Mouse (Mus musculus): ENCODE measurements at regions not wholly inside any gene's neighbourhood (a gene's known extent, or its start where the extent isn't known, plus 50 kb on each side); places are given as distances from the start of the nearest gene placed in this dataset.

DNA sequence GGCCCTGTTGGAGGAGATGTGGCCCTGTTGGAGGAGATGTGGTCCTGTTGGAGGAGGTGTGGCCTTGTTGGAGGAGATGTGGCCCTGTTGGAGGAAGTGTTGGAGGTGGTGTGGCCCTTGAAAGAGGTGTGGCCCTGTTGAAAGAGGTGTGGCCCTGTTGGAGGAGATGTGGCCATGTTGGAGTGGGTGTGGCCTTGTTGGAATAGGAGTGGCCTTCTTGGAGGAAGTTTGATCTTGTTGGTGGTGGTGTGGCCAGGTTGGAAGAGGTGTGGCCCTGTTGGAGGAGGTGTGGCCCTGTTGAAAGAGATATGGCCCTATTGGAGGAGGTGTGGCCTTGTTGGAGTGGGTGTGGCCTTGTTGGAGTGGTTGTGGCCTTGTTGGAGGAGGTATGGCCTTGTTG, 220.3 kb downstream of the Cryba4 start:
- DNase-seq = no peak

DNA sequence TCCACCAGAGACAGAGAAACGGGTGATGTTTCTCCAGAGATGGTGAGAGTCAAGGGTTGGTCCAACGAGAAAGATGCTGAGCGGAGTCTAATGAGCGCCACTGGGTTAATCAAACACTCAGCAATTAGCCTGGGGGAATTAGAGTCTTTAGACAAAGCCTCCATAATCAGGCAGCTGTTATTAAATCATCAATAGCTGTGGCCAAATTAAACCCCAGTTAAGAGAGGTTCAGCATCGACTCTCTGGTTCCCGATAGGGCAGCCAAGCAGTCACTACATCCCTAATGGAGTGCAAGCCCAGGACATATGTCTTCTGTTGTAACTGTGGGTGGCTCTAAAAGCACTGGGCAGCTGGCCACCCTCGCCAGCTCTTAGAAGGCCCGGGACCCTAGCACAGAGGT, 216.9 kb downstream of the Cryba4 start:
- DNase-seq = no peak

DNA sequence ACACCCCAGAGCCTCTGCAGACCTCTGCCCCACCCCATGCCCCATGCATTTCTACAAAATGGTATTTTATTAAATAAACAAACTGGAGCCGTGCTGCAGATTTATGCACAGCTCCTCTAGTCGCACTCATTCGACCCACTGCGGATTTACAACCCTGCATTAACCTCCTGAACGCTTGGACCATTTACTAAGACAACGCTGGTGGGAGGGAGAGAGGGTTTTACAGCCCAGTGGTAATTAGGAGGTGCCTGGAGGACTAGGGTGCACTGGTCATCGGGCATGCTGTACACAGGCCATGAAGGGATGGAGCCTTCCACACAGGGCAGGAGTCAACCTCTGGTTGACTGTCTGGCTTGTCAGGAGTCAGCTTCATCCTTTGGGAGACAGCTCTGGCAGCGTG, 215.2 kb downstream of the Cryba4 start:
- DNase-seq = no peak

DNA sequence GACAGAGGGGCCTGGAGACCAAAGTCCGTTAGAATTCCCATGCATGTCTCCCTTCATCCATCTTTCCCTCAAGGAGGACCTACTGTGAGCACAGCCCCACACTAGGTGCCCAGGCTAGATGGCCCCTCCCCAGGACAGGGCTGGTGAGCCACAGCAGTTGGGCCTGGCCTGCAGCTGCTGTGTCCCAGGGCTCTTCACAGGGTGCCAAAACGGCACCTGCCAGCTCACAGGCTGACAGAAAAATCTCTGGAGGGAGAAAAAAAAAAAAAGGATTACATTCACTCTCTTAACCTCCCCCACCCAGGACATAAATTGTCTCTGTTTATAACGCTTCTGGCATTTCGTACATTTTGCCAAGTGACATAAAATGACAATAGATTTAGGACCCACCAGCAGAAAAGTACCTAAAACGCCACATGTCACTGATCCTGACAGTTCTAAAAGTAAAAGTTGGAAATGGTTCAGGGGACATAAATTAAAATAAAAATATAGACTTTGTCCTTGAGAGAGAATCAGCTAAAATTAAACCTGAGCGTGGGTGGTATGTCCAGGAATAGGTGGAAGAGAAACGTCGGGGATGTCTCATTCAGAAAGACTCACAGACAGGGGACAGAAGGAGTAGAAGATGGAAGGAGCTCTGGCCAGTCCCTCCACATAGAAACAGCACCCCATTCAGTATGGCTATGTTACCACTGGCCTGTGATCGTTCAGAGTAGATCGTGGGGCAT, 212.5 kb downstream of the Cryba4 start:
- no peak for DNase-seq

DNA sequence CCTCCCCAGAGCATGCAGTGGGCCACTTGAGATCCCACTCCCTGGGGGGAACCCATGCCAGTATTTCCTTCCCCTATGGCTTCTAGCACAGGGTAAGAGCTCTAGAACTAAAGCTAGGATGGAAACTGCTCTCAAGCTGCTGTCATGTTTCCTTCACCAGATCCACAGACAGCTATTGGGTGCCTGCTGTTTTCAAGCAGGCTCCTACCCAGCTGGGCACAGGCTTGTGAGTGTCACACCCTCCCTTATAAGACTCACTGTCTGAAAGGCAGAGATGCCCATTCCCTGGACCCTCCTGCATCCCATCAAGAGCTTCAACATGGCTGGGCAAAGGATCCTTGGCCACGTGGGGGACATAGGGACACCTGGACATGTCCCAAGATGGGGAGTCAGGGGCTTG, 211.6 kb downstream of the Cryba4 start:
- no peak for DNase-seq

DNA sequence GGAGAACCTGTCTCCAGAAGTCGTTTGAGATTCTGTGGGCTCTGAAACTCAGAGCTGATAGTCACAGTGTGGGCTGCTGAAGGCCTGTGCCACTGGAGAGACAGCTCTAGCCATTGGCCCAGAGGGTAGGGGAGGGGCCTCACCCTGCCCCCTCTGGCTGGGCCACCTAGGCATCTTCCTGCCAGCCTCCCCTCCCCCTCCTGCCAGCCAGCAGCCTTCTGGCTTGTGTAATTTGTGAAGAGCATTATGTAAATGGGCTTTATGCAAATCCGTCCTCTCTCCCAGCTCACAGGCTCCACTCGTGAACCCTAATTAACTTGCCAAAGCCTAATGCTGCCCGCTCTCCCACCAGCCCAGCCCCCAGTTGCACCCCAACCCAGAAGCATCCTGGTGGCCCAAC, 211.0 kb downstream of the Cryba4 start:
- DNase-seq = no peak

DNA sequence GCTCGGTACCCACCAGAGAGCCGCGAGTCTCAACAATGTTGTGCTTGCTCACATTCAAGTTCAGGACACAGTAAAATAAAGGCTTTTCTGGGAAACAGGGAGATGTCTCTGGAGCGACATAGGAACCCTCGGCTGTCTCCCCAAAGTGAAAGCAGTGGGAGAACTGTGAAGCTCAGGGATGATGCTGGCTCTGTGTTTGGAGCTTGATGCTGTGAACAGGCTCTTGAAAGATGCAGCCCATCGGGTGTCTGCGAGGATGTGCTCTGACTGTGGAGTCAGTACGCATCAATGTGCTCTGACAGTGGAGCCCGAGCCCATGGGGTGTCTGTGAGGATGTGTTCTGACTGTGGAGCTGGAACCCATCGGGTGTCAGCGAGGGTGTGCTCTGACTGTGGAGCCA, 210.1 kb downstream of the Cryba4 start:
- no peak for DNase-seq

DNA sequence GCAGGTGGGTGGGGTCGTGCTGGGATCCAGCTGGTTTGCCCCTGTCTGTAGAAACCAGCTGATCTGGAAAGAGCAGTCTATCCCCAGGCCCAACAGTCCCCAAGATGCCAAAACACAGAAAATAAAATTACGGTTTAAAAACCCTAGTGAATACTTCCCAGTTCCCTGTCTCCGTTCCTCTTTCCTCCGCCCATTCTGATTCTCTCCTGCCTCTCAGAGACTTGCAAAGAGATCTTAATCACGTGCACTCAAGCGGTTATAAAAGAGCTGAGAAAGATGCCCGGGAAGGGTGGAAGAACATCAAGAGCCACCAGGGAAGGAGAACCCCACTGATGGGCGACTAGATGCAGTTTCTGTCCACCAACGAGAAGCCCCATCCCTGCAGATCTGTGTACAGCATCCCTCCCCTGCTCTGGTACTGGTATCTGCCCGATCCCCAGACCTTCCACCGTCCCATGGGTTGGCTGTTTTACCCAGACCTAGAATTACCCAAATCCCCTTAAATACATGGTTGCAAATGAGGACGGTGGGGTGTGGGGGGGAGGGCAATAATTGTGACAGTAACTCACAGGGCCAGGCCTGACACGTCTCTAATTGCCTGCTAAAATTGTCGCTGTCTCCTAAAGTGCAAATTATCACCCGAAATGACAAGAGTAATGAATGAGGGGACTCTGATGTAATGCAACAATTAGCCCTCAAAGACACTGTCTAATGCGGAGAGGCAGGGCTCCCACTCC, 202.1 kb downstream of the Cryba4 start:
- DNase-seq = no peak

DNA sequence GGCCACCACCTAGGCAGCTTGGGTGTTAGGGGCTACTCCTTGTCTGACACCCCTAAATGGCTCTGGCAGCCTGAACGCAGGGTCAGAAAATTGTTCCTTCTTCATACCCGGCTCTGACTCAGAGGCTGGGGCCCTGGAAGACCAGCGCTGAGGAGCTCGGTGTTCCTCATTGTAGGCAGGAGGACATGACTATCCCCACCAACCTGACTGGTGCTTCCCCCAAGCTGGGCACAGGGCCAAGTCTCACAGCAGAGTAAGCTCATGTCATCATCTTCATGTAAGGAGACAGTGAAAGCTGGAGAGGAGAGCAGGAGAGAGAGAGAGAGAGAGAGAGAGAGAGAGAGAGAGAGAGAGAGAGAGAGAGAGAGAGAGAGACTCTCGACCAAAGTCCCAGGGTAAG, 201.4 kb downstream of the Cryba4 start:
- DNase-seq = no peak

DNA sequence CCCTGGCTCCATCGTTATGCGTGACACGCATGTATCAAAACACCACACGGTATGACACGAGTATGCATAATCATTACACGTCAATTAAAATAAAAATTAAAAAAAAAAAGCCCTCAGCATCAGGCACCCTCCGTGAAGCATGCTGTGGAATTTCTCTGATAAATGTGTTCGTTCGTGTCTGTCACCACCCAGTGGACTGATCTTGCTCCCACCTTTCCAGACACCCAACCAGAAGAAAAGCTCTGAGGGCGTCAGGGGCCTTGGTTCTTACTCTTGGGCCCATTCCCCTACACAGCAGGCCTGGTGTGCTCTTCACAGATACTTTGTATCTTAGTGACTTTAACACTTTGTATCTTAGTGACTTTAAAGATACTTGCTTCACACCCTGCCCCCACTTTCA, 200.5 kb downstream of the Cryba4 start:
- no peak for DNase-seq

DNA sequence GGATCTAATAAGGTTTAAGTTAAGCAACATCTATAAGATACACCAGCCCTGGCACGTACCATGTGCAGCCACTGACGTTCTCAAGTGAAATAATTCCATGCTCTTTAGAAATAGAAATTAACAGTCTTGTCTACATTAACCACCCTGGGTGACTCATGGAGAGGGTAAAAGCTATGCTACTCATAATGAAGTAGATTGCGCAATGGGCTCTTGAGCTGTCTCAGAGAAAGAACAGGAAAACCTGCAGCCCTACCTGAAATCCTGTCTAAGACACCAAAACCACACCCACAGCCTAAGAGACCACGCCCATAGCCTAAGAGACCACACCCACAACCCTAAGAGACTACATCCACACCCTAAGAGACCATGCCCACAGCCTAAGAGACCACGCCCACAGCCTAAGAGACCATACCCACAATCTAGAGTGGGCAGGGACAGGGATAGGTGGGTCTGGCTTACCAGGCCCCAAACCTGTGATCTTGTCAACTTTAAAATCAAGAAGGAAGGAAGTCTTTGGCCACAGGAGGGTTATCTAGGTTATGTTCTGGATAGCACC, 198.6 kb downstream of the Cryba4 start:
- DNase-seq = no peak

DNA sequence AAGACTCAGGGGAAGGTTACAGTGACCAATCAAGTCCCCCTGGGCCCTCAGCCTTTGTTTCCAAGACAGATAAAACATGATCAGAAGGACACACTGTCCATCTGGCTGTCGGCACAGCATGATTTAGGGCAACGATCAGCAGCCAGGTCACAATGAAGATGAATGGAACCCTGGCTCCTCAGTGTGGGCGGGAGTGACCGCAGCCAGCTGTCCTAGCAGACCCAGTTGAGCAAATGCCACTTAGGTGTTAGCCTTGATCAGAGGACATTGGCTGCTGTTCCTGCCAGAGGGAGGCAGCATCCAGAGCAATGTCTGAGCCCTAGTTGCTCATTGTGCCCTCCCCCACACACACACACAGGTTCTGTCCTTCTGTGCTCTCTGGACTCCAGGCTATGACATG, 197.3 kb downstream of the Cryba4 start:
- DNase-seq = no peak

DNA sequence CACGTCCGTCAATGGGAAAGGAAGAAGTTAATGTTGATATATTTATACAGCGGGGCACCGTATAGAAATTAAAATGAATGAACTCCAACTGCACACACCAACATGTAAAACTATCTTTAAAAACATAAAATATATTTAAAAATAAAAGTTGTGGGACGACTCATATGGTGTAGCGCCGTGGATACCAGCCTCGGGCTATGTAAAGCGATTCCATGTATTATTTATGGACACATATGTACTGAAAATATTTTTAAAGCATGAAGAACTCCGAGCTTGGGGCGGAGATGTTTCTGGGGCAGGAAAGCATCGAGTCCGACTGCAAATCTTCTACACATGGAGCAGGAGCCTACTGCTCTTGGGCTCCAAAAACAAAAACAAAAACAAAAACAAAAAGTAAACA, 182.4 kb downstream of the Cryba4 start:
- DNase-seq = no peak

DNA sequence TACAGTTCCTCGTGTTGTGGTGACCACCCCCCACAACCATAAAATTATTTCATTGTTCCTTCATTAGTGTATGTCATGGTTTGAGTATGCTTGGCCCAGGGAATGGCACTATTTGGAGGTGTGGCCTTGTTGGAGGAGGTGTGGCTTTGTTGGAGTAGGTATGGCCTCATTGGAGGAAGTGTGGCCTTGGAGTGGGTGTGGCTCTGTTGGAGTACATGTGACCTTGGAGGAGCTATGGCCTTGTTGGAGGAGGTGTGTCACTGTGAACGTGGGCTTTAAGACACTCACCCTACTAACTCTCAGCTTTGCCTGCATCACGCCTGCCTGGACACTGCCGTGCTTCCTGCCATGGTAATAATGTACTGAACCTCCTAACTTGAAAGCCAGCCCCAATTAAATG, 179.9 kb downstream of the Cryba4 start:
- no peak for DNase-seq

DNA sequence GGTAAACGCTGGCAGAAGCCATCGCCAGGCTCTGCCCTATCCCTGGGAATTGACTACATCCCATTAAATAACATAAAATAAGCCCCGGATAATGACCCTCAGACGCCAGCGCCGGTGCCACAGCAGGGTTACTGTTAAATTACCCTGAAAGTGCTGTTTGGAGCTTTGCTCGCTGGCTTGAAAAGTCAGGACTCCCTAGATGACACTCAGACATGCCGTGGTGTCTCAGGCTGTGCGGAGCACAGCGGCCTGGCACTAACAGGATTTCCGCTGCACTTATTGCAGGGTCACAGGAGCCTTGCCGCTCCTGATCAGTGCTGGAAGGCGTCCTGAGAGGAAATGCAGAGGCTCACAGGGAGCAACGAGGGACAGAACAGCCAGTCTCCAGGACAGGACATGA, 175.2 kb downstream of the Cryba4 start:
- no peak for DNase-seq

DNA sequence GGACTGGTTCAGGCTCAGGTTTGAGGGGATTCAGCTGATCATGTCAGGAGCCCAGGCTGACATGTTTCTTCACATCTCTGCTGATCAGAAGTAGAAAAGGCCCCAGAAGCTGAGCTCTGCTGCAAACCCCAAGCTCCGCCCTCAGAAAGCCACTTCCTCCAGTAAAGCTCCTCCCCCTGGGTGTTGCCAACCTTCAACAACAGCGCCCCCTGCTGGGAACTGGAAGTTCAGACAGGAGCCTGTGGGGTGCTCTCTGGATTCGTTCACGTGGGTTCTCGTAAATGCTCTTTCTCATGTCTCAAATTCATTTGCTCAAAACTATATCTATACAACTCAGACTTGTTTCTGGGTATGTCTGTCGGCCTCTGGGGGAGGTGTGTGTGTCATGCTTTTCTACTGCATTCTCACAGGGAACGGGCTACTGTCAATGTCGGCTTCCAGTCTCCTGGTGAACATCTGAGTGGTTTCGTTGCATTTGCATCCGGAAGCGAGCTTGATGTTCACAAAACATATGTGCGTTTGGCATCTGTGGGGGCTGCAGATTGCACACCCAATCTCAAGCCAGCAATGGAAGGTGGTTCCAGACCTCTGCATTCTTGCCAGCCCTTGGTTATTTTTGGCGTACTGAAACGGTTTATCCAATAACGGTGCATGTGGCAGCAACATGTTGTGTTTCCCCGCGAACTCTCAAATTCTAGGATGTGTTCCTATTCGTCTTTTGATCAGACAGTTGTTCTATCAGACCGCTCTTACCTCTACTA, 174.3 kb downstream of the Cryba4 start:
- DNase-seq = no peak

DNA sequence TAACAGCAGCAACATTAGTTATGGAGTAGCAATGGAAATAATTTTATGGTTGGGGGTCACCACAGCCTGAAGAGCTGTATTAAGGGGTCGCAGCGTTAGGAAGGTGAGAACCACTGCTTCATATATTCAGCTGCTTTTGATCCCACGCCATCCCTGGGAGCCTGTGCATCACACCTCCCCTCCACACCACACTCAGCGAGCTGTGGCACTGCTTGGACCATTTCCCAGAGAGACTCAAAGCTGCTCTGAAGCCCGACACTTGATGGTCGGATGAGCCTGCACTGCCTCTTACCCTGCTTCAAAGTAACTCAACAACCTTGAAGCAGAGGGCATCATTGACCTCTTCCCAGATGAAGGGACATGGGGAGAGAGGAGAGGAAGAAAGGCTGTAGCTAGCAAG, 171.3 kb downstream of the Cryba4 start:
- no peak for DNase-seq

DNA sequence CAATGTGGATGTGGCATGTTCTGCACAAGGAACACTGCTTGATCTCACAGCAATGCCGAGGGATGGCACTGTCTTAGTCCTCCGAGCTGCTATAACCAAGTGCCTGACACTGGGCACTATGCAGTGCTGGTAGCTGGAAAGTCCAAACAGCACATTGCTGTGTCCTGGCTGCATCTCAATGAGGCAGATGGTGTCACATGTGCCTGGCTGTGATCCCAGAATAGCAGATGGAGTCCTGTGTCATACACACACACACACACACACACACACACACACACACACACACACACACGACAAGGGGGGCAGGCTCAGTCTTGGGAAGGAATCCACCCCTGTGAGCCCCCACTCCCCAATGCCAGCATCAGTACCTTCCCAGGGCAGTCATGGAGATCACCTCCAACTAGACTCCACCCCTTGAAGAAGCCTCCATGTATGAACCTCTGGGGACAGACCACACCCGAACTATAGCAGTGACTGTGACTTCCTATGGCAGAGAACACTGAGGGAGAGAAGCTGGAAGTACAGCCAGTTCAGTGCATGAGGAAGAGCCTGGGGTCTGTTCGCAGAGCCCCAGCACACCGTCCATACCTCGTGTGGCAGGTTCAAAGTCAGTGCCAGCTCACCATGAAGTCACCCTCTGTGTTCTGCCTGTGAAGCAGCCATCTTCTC, 160.3 kb downstream of the Cryba4 start:
- no peak for DNase-seq

DNA sequence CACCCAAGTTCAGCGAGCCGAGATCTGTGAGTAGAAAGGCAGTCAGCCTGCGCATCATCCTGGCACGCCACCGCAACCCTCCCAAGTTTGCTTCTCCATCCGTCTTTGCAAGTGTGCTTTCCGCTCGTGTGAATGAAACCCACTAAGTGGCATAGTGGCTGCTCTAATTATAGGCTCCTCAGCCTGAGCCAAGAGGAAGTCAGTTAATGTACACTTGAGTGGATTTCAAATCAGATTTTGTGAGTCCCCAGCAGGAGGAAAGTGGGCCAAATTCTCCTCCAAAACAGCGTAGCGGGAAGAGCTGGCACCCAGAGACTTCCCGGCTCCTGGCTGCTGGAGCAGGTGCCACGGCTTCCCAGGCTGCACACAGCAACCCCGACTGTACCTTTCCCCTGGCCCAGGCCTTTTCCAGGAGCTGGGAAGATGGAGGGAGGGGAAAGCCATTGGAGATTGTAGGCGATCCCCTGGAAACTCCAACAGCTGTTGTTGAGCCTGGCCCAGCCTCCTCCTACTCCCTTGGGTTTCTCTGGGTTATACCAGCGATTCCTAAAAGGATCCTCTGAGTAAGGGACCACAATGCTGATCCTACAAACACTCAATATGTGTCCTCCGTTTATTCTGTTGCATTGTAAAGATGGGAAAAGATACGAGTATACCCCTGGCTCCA, 158.3 kb downstream of the Cryba4 start:
- DNase-seq = no peak

DNA sequence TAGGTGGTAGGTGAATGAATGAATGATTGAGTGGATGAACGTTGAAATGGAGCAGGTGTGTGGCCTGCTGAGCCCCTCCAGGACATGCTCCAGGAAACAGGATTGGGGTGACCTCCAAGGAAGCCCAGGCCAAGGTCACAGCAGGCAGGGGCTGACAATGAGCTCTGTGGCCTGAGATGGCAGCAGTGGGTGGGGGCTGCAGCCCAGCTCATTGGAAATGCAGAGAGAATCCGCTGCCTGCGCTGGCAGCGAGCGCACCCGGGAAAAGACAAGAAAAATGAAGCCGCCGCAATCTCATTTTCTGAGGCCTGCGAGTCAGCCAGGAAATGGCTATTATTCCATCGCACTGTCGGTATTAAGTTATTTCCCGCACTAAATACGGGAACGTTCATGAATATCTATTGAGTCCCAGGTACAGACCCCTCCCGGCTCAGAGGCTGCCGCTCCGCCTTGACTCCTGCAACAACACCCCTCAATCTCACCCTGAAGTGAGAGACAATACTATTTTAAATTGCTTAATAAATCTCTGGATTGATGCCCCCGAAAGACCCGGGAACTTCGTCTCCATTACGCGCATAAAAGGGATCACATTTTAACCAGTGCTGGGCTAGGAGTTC, 153.7 kb downstream of the Cryba4 start:
- DNase-seq = no peak

DNA sequence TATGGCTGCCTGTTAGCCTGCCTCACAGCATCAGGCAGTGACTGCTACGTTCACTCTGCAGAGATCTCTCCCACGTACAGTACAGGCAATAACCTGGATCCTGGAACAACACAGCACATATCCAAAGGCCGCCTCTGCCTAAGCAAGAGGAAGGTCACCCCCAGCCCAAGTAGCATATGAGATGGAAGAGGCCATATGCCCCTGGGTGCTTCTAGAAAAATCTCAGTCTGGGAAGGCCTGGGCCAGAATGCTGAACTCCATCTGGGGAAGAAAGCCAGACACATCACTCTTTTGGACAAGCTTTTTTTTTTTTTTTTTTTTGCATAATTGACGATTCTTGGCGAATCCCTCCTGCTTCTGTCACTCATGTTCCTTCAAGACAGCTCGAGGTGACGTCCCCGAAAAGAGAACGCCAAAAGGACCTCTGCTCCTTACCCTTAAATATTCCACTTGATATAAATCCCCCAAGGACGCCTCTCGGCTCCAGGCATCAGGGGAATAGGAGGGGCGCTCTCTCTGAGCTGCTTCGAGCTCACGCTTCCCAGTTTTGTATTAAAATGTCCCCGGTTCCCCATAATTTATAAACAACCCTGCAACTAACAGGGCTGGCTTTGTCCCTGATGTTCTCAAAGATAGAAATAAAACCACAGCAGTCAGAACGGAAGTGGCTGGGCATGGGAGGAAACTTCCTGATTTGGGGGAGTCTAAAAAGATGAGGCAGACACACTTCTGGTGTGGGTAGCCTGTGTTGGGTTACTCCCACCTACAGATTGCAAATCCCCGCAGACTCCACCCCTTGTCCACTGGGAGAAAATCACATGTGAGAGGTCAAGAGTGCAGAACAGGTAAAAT, 150.4 kb downstream of the Cryba4 start:
- no peak for DNase-seq
